Mouse (Mus musculus): ENCODE data around the gene Fmo1.

DNA sequence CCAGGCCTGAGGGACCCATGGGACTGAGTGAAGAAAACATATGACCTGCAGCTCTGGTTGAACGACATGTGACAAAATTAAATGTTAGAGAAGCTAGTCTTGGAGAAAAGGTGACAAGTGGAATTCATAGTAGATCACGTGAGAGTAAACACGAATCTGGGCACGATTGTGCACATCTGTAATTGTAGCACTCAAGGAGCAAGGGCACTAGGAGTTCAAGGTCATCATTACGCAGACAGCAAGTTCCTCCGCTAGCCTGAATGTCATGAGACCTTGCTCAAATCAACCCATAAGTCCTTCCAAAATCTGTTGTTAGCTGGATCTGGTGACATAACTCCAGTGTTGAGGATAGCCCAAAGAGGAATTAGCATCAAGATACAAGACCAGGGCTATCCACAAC lies 27.4 kb downstream of the Fmo1 start:
- TF ChIP-seq POLR2A (IDR thresholded peaks at IDR 0.05; ENCODE audit: low read depth, low read length) (no peak), CTCF (IDR thresholded peaks at IDR 0.05; ENCODE audit: borderline replicate concordance, insufficient read depth, low read length) (no peak)
